Mouse (Mus musculus): ENCODE measurements around the gene Ndnf.

GRCm38 (mm10) chr6:65739442-65739841, 68.1 kb downstream of the Ndnf start:
- TF ChIP-seq MEF2A (IDR thresholded peaks at IDR 0.05; ENCODE audit: extremely low read depth, insufficient replicate concordance, low read depth, low read length, poor library complexity, severe bottlenecking) = no peak
- no peak for TF ChIP-seq TCF12 (IDR thresholded peaks at IDR 0.05; ENCODE audit: low read depth, low read length)
- no peak for TF ChIP-seq CTCF (IDR thresholded peaks at IDR 0.05 in 2 of 3, conservative IDR thresholded peaks at IDR 0.05 in 1 of 3; ENCODE audit: control insufficient read depth in 1 of 3, insufficient read depth in 1 of 3, low read depth in 2 of 3, low read length in 3 of 3, poor library complexity in 1 of 3, severe bottlenecking in 1 of 3)
